Mouse (Mus musculus) bone marrow macrophage, adult 2 months (primary cell): ENCODE results near the gene Usp50.

Experiments used
- CTCF ChIP-seq: IDR thresholded peaks from 2 replicates; pipeline ENCODE4 v1.5.1; 2012; ENCODE audit warnings: low read depth, mild to moderate bottlenecking, low read length, moderate library complexity
- POLR2A ChIP-seq: IDR thresholded peaks from 2 replicates; pipeline ENCODE4 v1.6.1; 2012; ENCODE audit warnings: mild to moderate bottlenecking, low read depth, low read length, borderline replicate concordance

DNA sequence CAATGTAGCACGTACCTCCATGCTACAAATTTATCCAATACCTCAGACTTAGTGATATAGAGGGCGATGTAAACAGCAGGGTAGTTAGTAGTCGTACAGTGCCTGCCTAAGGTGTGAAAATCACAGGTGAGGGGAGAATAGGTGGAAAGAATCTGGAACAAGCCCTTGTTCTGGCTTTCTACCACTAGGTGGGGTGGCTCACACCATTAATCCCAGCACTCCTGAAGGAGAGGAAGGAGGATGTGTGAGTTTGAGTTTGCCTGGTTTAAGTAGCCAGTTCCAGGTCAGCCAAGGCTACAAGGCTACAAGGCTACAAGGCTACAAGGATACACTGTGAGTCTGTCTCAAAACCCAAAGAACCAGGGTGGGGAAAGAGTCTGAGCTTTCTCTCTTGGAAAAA is 12.4 kb upstream of the Usp50 start:
- TF ChIP-seq POLR2A (no peak), CTCF (no peak)
